Mouse (Mus musculus) limb, embryonic 12.5 days (tissue): Measurements from ENCODE around the gene Fam178b. TPM values are rescaled to one million over a fixed set of nuclear protein-coding genes. Genes with fewer than 3 reads are reported as not detected.

ENCODE experiments used
- ATAC-seq: fragments of 200-750 bp; cut with Nextera tagmentation; 2 replicates; pipeline ENCODE4 v1.8.0; 2017; ENCODE audit warnings: low read depth, moderate TSS enrichment; ENCODE audit not compliant: insufficient number of reproducible peaks, insufficient read depth, low FRiP score, low TSS enrichment
- H3K27ac ChIP-seq: fragments of 300-500 bp; sonication (generic); 2 replicates; pipeline ENCODE4 v1.5.1; 2016; ENCODE audit warnings: mild to moderate bottlenecking, moderate library complexity
- H3K27me3 ChIP-seq: fragments of 300-500 bp; sonication (generic); 2 replicates; pipeline ENCODE4 v1.6.1; 2016; ENCODE audit warnings: mild to moderate bottlenecking, moderate library complexity
- H3K36me3 ChIP-seq: fragments of 300-500 bp; sonication (generic); 2 replicates; pipeline ENCODE4 v1.6.1; 2016; ENCODE audit warnings: mild to moderate bottlenecking, moderate library complexity
- H3K4me1 ChIP-seq: fragments of 300-500 bp; sonication (generic); replicated peaks from 2 replicates; pipeline ENCODE4 v1.6.1; 2016
- H3K4me2 ChIP-seq: fragments of 300-500 bp; sonication (generic); 2 replicates; pipeline ENCODE4 v1.6.1; 2016; ENCODE audit warnings: mild to moderate bottlenecking, moderate library complexity
- H3K4me3 ChIP-seq: fragments of 300-500 bp; sonication (generic); replicated peaks from 2 replicates; pipeline ENCODE4 v1.5.1; 2016; ENCODE audit warnings: mild to moderate bottlenecking
- H3K9ac ChIP-seq: fragments of 300-500 bp; sonication (generic); replicated peaks from 2 replicates; pipeline ENCODE4 v1.6.1; 2016; ENCODE audit warnings: mild to moderate bottlenecking, moderate library complexity
- H3K9me3 ChIP-seq: fragments of 300-500 bp; sonication (generic); 2 replicates; pipeline ENCODE4 v1.6.1; 2016; ENCODE audit warnings: mild to moderate bottlenecking, moderate library complexity
- WGBS: fragments of 180-500 bp; shearing (Covaris S2); methylation state at CpG from one replicate; pipeline ENCODE4 v1.1.7; 2016; 5-methylcytosine and 5-hydroxymethylcytosine counted together
- microRNA-seq: library from miRNA; unstranded; fragments of <30 nt; microRNA quantifications from one replicate; pipeline ENCODE4, GENCODE M21; 2017
- polyA plus RNA-seq: library from polyadenylated mRNA; unstranded; fragments of >200 nt; fragmentation: Nextera tagmentation; extraction: Ambion mirVana; gene quantifications from 2 replicates; pipeline ENCODE4 v1.2.1, GENCODE M21; 2016

Fam178b gene
- polyA plus RNA-seq, 1 experiment from 2014 or later = 0.26 TPM

DNA sequence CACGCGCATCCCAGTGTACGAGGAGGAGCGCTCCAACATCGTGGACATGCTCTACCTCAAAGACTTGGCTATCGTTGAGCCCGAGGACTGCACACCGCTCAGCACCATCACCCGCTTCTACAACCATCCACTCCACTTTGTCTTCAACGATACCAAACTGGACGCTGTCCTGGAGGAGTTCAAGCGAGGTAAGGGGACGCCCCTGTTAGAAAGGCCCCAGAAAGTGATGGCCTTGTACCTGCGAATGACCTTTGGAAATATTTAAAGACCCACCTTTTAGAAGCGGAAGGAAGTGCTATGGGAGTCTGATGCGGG, 170.1 kb downstream of the Fam178b start:
- H3K4me1 ChIP-seq = peaks cover 21% of the 10 kb centered on the region
- peak overlapping the region; percentile 95 for H3K4me2 ChIP-seq
- WGBS = under 1% methylated on average over 16 of the region's 16 CpGs
- H3K36me3 ChIP-seq = peaks cover 26% of the 10 kb centered on the region
- peak overlapping the region; percentile 100 for H3K27ac ChIP-seq
- peak overlapping the region; percentile 96 for H3K4me3 ChIP-seq
- H3K27me3 ChIP-seq = no peaks in the 10 kb centered on the region
- no peaks in the 10 kb centered on the region for H3K9me3 ChIP-seq
- H3K9ac ChIP-seq = peak overlapping the region; percentile 84
- no peak for ATAC-seq

Small RNAs within 50 kb of the gene (microRNA-seq; reads per million reads assigned to microRNA genes)
- gene Gm24133 = not detected

Other genes with a start within 250 kb of the Fam178b start
- 63.9 and 65.1 TPM in 2 replicates for gene Lman2l, start 237.9 kb downstream of the Fam178b start, polyA plus RNA-seq
- gene Cnnm4, start 211.6 kb downstream of the Fam178b start, polyA plus RNA-seq = 16.8 and 17.7 TPM in 2 replicates
- 4.4 and 5.9 TPM in 2 replicates for gene Cnnm3, start 171.3 kb downstream of the Fam178b start, polyA plus RNA-seq
- 18.5 and 19.0 TPM in 2 replicates for gene Ankrd23, start 146.3 kb downstream of the Fam178b start, polyA plus RNA-seq
- 0.67 and 0.74 TPM in 2 replicates for gene Gm42417, start 143.8 kb downstream of the Fam178b start, polyA plus RNA-seq
- 24.1 and 26.8 TPM in 2 replicates for gene Ankrd39, start 135.7 kb downstream of the Fam178b start, polyA plus RNA-seq
- 34.1 and 35.3 TPM in 2 replicates for gene Sema4c, start 124.8 kb downstream of the Fam178b start, polyA plus RNA-seq
- 454 and 462 TPM in 2 replicates for gene Cox5b, start 8.3 kb upstream of the Fam178b start, polyA plus RNA-seq
- 0.21 TPM in 1 of 2 replicates, not detected in the other for gene 4933424G06Rik, start 27.0 kb upstream of the Fam178b start, polyA plus RNA-seq
- gene Actr1b, start 31.2 kb upstream of the Fam178b start, polyA plus RNA-seq = 114 and 120 TPM in 2 replicates
- gene Zap70, start 78.6 kb upstream of the Fam178b start, polyA plus RNA-seq = 0.40 and 0.90 TPM in 2 replicates